Mouse (Mus musculus): ENCODE measurements around the gene Crim1. TPM values are rescaled to one million over a fixed set of nuclear protein-coding genes. Genes with fewer than 3 reads are reported as not detected.

Crim1 gene
- 10.8 and 11.8 TPM in 2 replicates for polyA plus RNA-seq (2016; fragmentation: Nextera tagmentation; extraction: Ambion mirVana)

- Histone ChIP-seq H3K27ac (peak within 1 kb of the TSS; percentile 74), H3K4me1 (peaks cover 21% of the 10 kb centered on the region), H3K36me3 (no peaks in the 10 kb centered on the region), H3K9ac (peak within 1 kb of the TSS; percentile 90), H3K27me3 (replicated peaks) (0 out of 2 replicates have a peak, but pooled peaks cover 2% of the 10 kb centered on the region), H3K4me2 (replicated peaks) (peak within 1 kb of the TSS; percentile 98), H3K9me3 (no peaks in the 10 kb centered on the region), H3K4me3 (peak within 1 kb of the TSS; percentile 94)
- WGBS: under 1% methylated on average over 70 of the region's 90 CpGs
- ATAC-seq (ENCODE audit: low FRiP score, low read depth): peak; percentile 77
These were observed at the start of gene Crim1 for GRCm38 (mm10) chr17:78199626-78200560. TSS of gene Crim1 (plus strand) at chr17:78200248.

DNA sequence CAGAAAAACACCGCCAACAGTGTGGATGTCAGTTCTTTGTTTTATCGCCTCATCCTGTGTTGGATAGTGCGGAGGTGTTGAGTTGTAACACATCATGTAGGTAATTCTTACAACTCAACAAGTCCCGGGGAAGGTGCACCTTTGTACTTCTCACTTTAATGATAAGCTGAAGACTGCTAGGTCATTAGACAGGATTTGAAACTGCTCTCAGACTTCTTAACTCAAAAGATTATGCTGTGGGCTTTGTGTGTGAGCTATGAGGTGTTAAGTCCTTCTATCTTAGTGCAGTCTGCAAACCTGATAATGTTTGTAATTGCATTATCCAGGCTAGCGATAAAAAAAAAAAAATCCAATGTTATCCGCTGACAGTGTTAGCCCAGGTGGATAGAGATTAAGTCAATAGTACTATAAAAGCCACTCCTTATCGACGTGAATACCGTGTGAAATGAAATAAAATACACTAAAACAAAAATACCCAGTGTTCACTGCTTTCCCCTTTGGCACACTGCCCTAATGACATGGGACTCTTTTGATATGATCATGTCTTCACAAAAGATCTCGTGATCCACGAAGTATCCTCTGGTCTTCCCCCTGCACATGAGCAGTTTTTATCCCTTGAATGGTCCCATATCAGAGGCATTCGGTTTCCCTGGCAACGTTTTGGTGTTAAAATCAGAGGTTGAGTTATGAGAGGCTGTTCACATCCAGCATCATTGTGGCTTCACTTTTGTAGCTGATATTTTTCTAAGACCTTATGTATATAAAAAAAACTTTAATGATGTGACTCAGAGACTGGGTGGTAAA is 48.4 kb upstream of the Crim1 start:
- no peaks in the 10 kb centered on the region for H3K36me3 ChIP-seq
- WGBS: 88% methylated on average over 13 of the region's 13 CpGs

GRCm38 (mm10) chr17:78163278-78163677 is 36.8 kb upstream of the Crim1 start:
- Histone ChIP-seq H3K9ac (no peak overlapping the region), H3K4me3 (no peak overlapping the region), H3K27ac (no peak overlapping the region), H3K4me2 (replicated peaks) (no peak overlapping the region), H3K27me3 (replicated peaks) (no peaks in the 10 kb centered on the region), H3K4me1 (no peaks in the 10 kb centered on the region), H3K9me3 (no peaks in the 10 kb centered on the region), H3K36me3 (no peaks in the 10 kb centered on the region)
- WGBS: 28% methylated on average over 5 of the region's 5 CpGs
- no peak for ATAC-seq (ENCODE audit: low FRiP score, low read depth)

More for the DNA sequence above, 48.4 kb upstream of the Crim1 start:
- no peak for ATAC-seq (ENCODE audit: low FRiP score, low read depth)
- no peaks in the 10 kb centered on the region for H3K4me1 ChIP-seq
- no peak overlapping the region for H3K9ac ChIP-seq
- no peaks in the 10 kb centered on the region for H3K27me3 ChIP-seq (replicated peaks)
- no peak overlapping the region for H3K4me3 ChIP-seq
- H3K27ac ChIP-seq: no peak overlapping the region
- no peak overlapping the region for H3K4me2 ChIP-seq (replicated peaks)
- H3K9me3 ChIP-seq: no peaks in the 10 kb centered on the region

DNA sequence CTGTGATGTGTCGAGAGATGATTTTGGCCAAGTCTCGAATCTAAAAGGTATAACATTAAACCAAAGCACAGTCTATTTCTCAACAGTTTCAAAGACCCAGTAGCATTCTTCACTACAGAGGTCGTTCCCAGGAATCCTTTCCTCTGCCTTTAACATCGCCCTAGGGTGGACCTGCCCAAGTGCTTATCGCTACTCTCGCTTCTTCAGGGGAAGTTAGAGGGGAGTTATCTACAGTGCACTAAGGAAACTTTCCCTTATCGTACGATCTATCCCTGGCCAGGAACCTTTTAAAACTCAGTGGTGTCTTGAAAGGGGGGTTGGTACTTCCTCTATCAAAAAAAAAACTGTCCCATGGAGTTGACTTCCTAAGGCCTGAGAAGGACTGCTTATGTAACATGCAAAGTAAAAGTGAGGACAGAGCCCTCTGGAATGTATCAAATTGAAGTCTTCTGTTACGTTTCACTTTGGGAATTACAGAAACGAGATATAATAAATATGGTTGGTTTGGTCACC is 36.3 kb upstream of the Crim1 start:
- Histone ChIP-seq H3K4me1 (no peaks in the 10 kb centered on the region), H3K27ac (no peak overlapping the region), H3K4me3 (no peak overlapping the region), H3K36me3 (no peaks in the 10 kb centered on the region), H3K27me3 (replicated peaks) (no peaks in the 10 kb centered on the region), H3K9me3 (no peaks in the 10 kb centered on the region), H3K9ac (no peak overlapping the region), H3K4me2 (replicated peaks) (no peak overlapping the region)
- no peak for ATAC-seq (ENCODE audit: low FRiP score, low read depth)
- 85% methylated on average over 10 of the region's 10 CpGs for WGBS

GRCm38 (mm10) chr17:78165855-78166254 is 34.2 kb upstream of the Crim1 start:
- H3K4me1 ChIP-seq: no peaks in the 10 kb centered on the region
- H3K9ac ChIP-seq: no peak overlapping the region
- ATAC-seq (ENCODE audit: low FRiP score, low read depth): no peak
- no peaks in the 10 kb centered on the region for H3K27me3 ChIP-seq (replicated peaks)
- H3K36me3 ChIP-seq: no peaks in the 10 kb centered on the region
- H3K27ac ChIP-seq: no peak overlapping the region
- no peaks in the 10 kb centered on the region for H3K9me3 ChIP-seq
- H3K4me3 ChIP-seq: no peak overlapping the region
- H3K4me2 ChIP-seq (replicated peaks): no peak overlapping the region

- no peak overlapping the region for H3K4me3 ChIP-seq
- no peaks in the 10 kb centered on the region for H3K4me1 ChIP-seq
- H3K27me3 ChIP-seq (replicated peaks): no peaks in the 10 kb centered on the region
- H3K9me3 ChIP-seq: no peaks in the 10 kb centered on the region
- no peaks in the 10 kb centered on the region for H3K36me3 ChIP-seq
- no peak overlapping the region for H3K4me2 ChIP-seq (replicated peaks)
- no peak for ATAC-seq (ENCODE audit: low FRiP score, low read depth)
- H3K27ac ChIP-seq: no peak overlapping the region
- no peak overlapping the region for H3K9ac ChIP-seq
- 87% methylated on average over 4 of the region's 4 CpGs for WGBS
These were observed 33.5 kb upstream of the Crim1 start for GRCm38 (mm10) chr17:78166566-78166965.

DNA sequence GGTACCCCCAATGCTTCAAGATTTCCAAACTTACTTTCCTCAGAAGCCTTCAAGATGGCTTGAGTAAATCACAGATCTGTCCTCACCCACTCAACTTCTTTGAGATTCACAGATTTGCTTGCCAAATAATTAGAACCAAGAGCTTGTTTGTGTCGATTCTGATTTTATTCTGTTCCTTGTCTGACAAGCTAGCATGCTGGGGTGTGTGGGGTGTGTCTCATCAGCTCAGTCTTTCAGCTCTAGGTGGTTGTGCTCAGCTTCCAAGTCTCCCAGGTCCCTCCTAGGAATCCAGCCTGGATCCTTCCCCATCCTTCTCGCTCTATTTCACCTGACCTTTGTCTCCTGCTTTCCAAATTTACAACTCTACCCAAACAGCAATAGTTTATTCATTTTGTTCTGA is 27.7 kb upstream of the Crim1 start:
- Histone ChIP-seq H3K9ac (no peak overlapping the region), H3K4me3 (no peak overlapping the region), H3K9me3 (no peaks in the 10 kb centered on the region), H3K27ac (no peak overlapping the region), H3K27me3 (replicated peaks) (no peaks in the 10 kb centered on the region), H3K4me1 (no peaks in the 10 kb centered on the region), H3K36me3 (no peaks in the 10 kb centered on the region), H3K4me2 (replicated peaks) (no peak overlapping the region)
- WGBS: 73% methylated on average over 2 of the region's 2 CpGs
- no peak for ATAC-seq (ENCODE audit: low FRiP score, low read depth)

DNA sequence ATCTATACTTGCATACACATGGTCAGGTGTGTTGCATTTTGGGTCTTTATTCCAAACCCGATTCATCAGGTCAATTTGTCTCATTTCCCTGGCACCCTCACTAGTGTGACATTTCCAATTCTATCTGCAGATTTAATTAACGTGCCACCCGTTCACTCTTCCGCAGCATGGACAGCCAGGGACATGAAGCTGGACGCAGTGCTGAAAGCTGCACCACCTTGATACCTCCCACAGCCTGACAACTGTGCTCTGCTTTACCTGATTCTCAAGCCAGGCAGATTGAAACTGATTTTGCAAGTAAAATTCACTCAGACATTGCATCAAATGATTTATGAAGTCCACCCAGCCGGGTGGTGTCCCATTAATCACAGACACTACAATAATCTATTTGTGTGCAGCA is 19.3 kb upstream of the Crim1 start:
- Histone ChIP-seq H3K4me1 (peaks cover 3% of the 10 kb centered on the region), H3K9me3 (no peaks in the 10 kb centered on the region), H3K27ac (no peak overlapping the region), H3K27me3 (replicated peaks) (no peaks in the 10 kb centered on the region), H3K9ac (no peak overlapping the region), H3K4me3 (no peak overlapping the region), H3K4me2 (replicated peaks) (no peak overlapping the region), H3K36me3 (no peaks in the 10 kb centered on the region)
- 71% methylated on average over 6 of the region's 6 CpGs for WGBS
- ATAC-seq (ENCODE audit: low FRiP score, low read depth): no peak

DNA sequence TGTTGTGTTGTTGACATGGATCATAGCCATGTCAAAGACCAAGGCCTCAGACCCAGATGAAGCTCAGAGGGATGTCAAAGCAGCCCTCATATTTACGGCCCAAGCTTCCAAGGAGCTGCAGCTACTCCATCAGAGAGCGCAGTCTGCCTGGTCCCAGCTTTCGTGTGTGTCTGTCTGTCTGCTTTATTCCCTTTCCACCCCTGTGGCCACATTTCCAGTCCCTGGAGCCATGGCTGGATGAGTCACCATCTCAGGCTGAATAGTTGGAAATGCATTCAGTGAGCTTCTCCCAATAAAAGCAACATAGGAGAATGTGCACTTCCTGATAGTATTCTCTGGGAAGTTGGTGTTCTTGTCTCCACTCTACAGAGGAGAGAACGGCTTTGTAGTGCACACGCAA is 3.9 kb upstream of the Crim1 start:
- H3K27ac ChIP-seq: no peak overlapping the region
- WGBS: 94% methylated on average over 5 of the region's 5 CpGs
- no peak for ATAC-seq (ENCODE audit: low FRiP score, low read depth)
- no peaks in the 10 kb centered on the region for H3K9me3 ChIP-seq
- no peaks in the 10 kb centered on the region for H3K36me3 ChIP-seq
- H3K4me2 ChIP-seq (replicated peaks): no peak overlapping the region
- no peaks in the 10 kb centered on the region for H3K4me1 ChIP-seq
- H3K9ac ChIP-seq: no peak overlapping the region
- H3K4me3 ChIP-seq: no peak overlapping the region
- 0 out of 2 replicates have a peak, but pooled peaks cover 2% of the 10 kb centered on the region for H3K27me3 ChIP-seq (replicated peaks)

- Histone ChIP-seq H3K4me1 (peaks cover 6% of the 10 kb centered on the region), H3K9me3 (no peaks in the 10 kb centered on the region), H3K4me3 (no peak overlapping the region), H3K27ac (no peak overlapping the region), H3K4me2 (replicated peaks) (no peak overlapping the region), H3K27me3 (replicated peaks) (0 out of 2 replicates have a peak, but pooled peaks cover 2% of the 10 kb centered on the region), H3K36me3 (no peaks in the 10 kb centered on the region), H3K9ac (no peak overlapping the region)
- WGBS: 20% methylated on average over 7 of the region's 7 CpGs
- ATAC-seq (ENCODE audit: low FRiP score, low read depth): no peak
These were observed 2.9 kb upstream of the Crim1 start for GRCm38 (mm10) chr17:78197111-78197510.

DNA sequence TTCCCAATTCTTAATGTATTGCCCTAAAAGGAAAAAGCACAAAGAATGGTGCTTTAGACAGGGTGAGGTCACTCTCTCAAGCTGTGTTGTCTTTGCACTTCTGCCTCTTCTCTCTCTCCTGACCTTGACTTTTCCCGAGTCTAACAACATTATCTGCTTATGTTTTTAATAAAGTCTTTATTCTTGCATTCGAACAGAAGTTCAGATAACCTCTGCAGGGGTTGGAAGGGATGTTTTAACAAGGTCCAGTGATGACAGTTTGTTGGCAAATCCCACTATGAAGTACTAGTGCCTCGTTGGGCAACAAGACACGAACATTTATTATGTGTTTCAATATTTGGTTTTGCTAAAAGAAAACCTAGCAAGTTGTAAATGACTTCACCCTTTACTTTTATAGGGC is 1.9 kb upstream of the Crim1 start:
- Histone ChIP-seq H3K9me3 (no peaks in the 10 kb centered on the region), H3K4me1 (peaks cover 15% of the 10 kb centered on the region), H3K4me3 (no peak overlapping the region), H3K9ac (no peak overlapping the region), H3K27ac (no peak overlapping the region), H3K36me3 (no peaks in the 10 kb centered on the region), H3K4me2 (replicated peaks) (no peak overlapping the region), H3K27me3 (replicated peaks) (0 out of 2 replicates have a peak, but pooled peaks cover 2% of the 10 kb centered on the region)
- ATAC-seq (ENCODE audit: low FRiP score, low read depth): no peak
- 78% methylated on average over 4 of the region's 4 CpGs for WGBS

- Histone ChIP-seq H3K4me3 (no peak overlapping the region), H3K9me3 (no peaks in the 10 kb centered on the region), H3K4me1 (peaks cover 15% of the 10 kb centered on the region), H3K27me3 (replicated peaks) (0 out of 2 replicates have a peak, but pooled peaks cover 2% of the 10 kb centered on the region), H3K27ac (no peak overlapping the region), H3K4me2 (replicated peaks) (peak overlapping the region; percentile 98), H3K36me3 (no peaks in the 10 kb centered on the region), H3K9ac (no peak overlapping the region)
- WGBS: 7% methylated on average over 4 of the region's 4 CpGs
- no peak for ATAC-seq (ENCODE audit: low FRiP score, low read depth)
These were observed 1.2 kb upstream of the Crim1 start for GRCm38 (mm10) chr17:78198820-78199219.
